Mouse (Mus musculus): ENCODE measurements around the gene Adgrf2. TPM values are rescaled to one million over a fixed set of nuclear protein-coding genes. Genes with fewer than 3 reads are reported as not detected.

Adgrf2 gene
- under 1 TPM in 1 of 2 experiments, not detected in 1; 0.41 TPM for total RNA-seq (2021)

- DNase-seq, result peak; percentile 62 to 65
- intact Hi-C loops (cut with DNase I), result no loop called here
Measured at GRCm38 (mm10) chr17:42741801-42742217, at the start of gene Adgrf2. TSS of gene Adgrf2 (minus strand) at chr17:42742179.

- peak; percentile 40 to 58 for DNase-seq
Measured at GRCm38 (mm10) chr17:42790787-42791186, 48.8 kb upstream of the Adgrf2 start.

GRCm38 (mm10) chr17:42789723-42790122, 47.7 kb upstream of the Adgrf2 start:
- no peak for DNase-seq
- intact Hi-C loops (cut with DNase I), result no loop called here

More at GRCm38 (mm10) chr17:42790787-42791186, 48.8 kb upstream of the Adgrf2 start:
- intact Hi-C loops (cut with DNase I), result no loop called here

GRCm38 (mm10) chr17:42788686-42789453, 46.9 kb upstream of the Adgrf2 start:
- DNase-seq, result peak; percentile 50 to 53
- intact Hi-C loops (cut with DNase I), result no loop called here

DNA sequence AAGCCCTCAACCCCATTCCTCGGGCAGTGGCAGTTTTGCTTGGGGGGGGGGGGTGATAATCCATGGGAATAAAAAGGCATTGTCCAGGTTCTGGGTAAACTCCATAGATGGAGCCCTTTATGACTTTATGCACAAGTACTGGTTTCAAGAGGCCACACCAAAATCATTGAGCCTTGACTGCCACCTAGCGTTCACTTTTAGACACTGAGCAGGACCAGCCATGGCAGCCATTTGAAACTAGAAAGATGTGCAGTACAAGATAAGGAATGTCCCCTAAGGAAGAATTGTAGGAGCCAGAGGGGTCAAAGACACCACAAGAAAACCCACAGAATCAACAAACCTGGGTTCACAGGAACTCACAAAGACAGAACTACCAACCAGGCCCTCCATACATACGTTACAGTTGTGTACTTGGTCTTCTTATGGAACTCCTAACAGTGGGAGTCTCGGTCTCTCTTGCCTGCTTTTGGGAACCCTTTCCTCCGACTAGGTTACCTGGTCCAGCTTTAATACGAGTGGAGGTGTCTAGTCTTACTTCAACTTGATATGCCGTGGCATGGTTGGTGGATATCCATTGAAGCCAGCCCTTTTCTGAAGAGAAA, 40.3 kb upstream of the Adgrf2 start:
- peak; percentile 68 to 85 for DNase-seq

DNA sequence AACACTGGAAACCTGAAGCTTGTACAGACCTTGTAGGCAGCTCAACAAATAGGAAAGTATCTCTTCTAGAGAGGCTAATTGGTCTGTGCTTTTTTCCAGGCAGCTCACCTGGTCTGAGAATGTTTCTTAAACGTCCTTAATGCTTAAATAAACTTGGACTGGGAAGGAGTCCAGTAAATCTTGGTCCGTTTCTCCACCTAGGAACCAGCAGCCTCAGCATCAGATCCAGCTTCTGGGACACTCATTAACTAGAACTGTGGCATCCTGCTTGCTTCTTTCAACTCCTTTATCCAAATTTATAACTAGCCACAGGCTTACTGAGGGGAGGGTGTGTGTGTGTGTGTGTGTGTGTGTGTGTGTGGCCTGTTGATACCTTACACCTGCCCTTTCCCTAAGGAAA, 11.8 kb upstream of the Adgrf2 start:
- intact Hi-C loops (cut with DNase I), result no loop called here
- DNase-seq, result no peak

More for the DNA sequence above, 40.3 kb upstream of the Adgrf2 start:
- intact Hi-C loops (cut with DNase I), result loop anchor here (1.0 kb wide), 1 partner anchor 169 kb away; no protein-coding TSS in a partner anchor

DNA sequence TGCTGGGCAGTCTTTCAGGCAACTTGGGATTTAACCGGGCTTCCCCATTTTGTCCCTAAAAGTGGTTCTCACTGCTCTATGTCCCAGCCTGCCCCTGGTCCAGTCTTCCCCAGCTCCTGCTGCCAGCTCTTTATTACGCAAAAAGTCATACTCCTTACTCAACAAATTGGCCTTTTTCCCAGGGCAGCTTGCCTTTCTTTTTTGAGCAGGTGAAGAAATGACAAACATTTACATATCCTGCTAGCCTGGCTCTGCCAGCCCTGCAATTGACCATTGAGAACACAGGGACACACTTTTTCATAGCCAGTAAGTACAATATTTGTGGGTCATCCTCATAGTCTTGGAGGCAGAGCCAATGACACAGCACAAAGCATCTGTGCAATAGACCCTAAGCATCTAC, 10.2 kb upstream of the Adgrf2 start:
- intact Hi-C loops (cut with DNase I), result no loop called here
- DNase-seq, result peak in 1 of 2 experiments; percentile 10

GRCm38 (mm10) chr17:42745657-42746420, 3.9 kb upstream of the Adgrf2 start:
- intact Hi-C loops (cut with DNase I), result no loop called here
- DNase-seq, result no peak

DNA sequence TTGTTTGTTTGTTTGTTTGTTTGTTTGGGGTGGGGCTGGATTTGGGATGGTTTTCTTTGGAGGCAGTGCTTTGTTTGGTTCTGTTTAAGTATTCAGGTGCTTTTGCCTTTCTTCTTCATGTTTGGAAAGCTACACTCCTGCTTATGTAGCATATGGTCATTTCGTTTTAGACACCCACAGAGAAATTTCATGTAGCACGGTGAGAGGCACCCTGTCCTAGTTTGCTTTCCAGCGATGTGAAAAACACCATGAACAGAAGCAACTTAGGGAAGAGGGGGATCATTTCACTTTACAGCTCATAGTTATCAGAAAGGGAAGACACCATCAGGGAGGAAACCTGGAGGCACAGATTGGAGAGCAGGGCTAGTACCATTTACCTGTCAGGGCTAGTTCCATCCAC, 844 bp upstream of the Adgrf2 start:
- no peak for DNase-seq
- intact Hi-C loops (cut with DNase I), result no loop called here

DNA sequence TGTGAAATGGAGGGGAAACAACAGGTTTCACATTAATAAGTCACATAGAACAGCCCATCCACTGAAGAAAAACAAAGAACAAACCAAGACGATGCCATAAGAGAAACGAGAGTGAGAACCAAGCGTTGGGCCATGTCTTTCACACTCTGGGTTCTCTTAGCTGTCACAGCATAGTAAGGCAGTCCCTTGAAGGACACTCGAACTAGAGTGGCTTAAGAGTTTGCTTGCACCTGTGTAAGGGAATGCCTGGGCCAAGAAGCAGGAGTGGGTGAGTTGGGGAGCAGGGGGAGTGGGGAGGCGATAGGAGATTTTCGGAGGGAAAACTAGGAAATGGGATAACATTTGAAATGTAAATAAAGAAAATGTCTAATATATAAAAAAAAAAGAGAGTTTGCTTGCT, 3.2 kb downstream of the Adgrf2 start:
- intact Hi-C loops (cut with DNase I), result no loop called here
- no peak for DNase-seq

DNA sequence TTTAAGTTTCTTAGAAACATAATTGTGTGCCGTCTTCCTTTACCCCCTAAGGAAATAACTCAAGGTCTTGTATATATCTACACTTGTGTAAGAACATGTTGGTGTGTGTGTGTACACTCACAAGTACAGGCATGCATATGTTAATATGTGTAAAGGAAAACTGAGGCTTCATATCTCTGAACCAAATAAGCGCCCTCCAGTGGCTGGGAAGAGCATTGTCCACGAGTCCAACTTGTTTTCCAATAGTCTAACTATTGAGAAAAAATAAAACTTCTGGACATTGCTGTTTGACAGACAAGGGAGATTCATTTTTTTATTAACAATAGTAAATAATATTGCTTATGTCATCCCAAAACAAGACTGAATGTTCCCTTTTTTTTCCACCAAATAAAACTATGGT, 24.8 kb downstream of the Adgrf2 start:
- no peak for DNase-seq
- intact Hi-C loops (cut with DNase I), result no loop called here

DNA sequence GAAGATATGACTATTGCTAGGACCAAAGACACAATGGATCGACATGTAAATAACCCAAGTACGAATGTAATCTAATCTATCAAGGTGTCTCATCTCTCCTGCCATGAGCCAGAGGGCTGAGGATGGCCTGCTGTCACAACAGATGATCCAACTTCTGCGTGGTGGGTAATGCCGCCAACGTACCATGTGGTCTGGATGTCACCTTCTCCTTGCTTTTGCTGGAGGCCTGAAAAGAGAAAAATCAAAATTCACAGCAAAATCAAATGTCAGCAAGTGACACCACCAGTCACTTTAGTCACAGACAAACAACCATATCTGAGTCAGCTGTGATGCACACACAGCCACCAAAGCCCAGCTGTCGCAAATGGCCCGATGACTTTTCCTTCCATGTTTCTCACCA, 27.0 kb downstream of the Adgrf2 start:
- DNase-seq, result no peak
- intact Hi-C loops (cut with DNase I), result no loop called here

DNA sequence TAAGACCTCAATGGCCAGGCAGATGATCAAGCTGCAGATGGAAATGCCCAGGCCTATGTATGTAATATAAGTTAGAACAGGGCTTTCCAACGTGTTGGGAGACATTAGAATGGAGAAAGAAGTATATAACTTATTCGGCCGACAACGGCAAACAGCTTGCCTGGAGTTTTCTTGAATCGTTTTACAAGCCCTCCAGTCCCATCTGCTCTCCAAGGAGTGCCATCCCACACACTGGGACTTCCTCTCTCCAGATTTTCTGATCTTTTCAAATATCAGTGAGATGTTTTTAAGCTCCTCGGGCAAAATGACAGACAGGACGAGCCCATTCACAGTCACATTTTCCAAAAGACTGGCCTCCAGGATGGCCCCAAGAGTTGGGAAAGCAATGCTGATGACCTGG, 31.3 kb downstream of the Adgrf2 start:
- intact Hi-C loops (cut with DNase I), result no loop called here
- DNase-seq, result no peak

- DNase-seq, result no peak
- intact Hi-C loops (cut with DNase I), result no loop called here
Measured at GRCm38 (mm10) chr17:42705611-42706010, 36.4 kb downstream of the Adgrf2 start.

GRCm38 (mm10) chr17:42702198-42702597, 39.8 kb downstream of the Adgrf2 start:
- DNase-seq, result no peak
- intact Hi-C loops (cut with DNase I), result no loop called here

DNA sequence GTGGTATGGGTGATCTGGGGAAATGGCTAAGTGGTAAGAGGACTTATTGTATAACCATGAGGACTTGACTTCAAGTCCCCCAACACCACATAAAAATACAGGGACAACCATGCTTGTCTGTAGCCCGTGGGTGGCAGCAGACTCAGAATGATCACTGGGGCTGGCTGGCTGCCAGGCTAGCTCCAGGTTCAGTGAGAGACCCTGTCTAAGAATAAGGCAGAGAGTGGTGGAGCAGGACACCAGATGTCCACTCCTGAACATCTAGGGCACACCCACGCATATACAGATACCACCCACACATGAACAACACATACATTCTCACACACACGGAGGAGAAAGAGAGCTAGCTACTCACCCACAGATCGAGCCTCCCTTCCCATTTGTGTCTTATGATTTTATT, 47.2 kb downstream of the Adgrf2 start:
- DNase-seq, result peak in 1 of 2 experiments; percentile 6
- intact Hi-C loops (cut with DNase I), result no loop called here

GRCm38 (mm10) chr17:42692136-42692535, 49.8 kb downstream of the Adgrf2 start, which contains the start of gene Adgrf4:
TSS of gene Adgrf4 (minus strand) at chr17:42692284.
- intact Hi-C loops (cut with DNase I), result no loop called here
- DNase-seq, result no peak

GRCm38 (mm10) chr17:42690531-42690930, 51.4 kb downstream of the Adgrf2 start:
- intact Hi-C loops (cut with DNase I), result no loop called here
- DNase-seq, result no peak
